Mouse (Mus musculus) ES-Bruce4 (cell line): ENCODE data around the gene Vps26c.

Experiments used
- EP300 ChIP-seq: IDR thresholded peaks from 2 replicates; pipeline ENCODE4 v1.6.1; 2011; ENCODE audit warnings: low read depth, low read length; ENCODE audit not compliant: insufficient read depth
- POLR2A ChIP-seq: IDR thresholded peaks from one replicate; pipeline ENCODE4 v1.8.1; 2011; ENCODE audit warnings: low read length; ENCODE audit not compliant: insufficient read depth

GRCm38 (mm10) chr16:94467337-94468055 lies 59.1 kb downstream of the Vps26c start:
- TF ChIP-seq EP300 (no peak), POLR2A (no peak)
